Mouse (Mus musculus) stomach, embryonic 14.5 days (tissue): ENCODE results near the gene Kif14. TPM values are rescaled to one million over a fixed set of nuclear protein-coding genes. Genes with fewer than 3 reads are reported as not detected.

ENCODE experiments used
- ATAC-seq: fragments of 200-750 bp; cut with Nextera tagmentation; 2 replicates; pipeline ENCODE4 v1.8.0; 2017; ENCODE audit warnings: low read depth, moderate TSS enrichment; ENCODE audit not compliant: insufficient number of reproducible peaks, insufficient read depth, low FRiP score
- H3K27ac ChIP-seq: fragments of 300-500 bp; sonication (generic); 2 replicates; pipeline ENCODE4 v1.5.1; 2014; ENCODE audit warnings: mild to moderate bottlenecking, low read length, moderate library complexity, mixed read lengths
- H3K27me3 ChIP-seq: fragments of 300-500 bp; sonication (generic); 2 replicates; pipeline ENCODE4 v1.6.1; 2014; ENCODE audit warnings: low read length, control low read depth, mixed read lengths; ENCODE audit not compliant: control insufficient read depth, insufficient read depth
- H3K36me3 ChIP-seq: fragments of 300-500 bp; sonication (generic); 2 replicates; pipeline ENCODE4 v1.6.1; 2014; ENCODE audit warnings: mild to moderate bottlenecking, control low read depth, low read length, moderate library complexity, mixed read lengths; ENCODE audit not compliant: control insufficient read depth, insufficient read depth
- H3K4me1 ChIP-seq: fragments of 300-500 bp; sonication (generic); 2 replicates; pipeline ENCODE4 v1.6.1; 2014; ENCODE audit warnings: low read length, control low read depth, mixed read lengths; ENCODE audit not compliant: control insufficient read depth, insufficient read depth
- H3K4me2 ChIP-seq: fragments of 300-500 bp; sonication (generic); replicated peaks from 2 replicates; pipeline ENCODE4 v1.6.1; 2014; ENCODE audit warnings: low read depth, low read length, control low read depth
- H3K4me3 ChIP-seq: fragments of 300-500 bp; sonication (generic); 2 replicates; pipeline ENCODE4 v1.5.1; 2014; ENCODE audit warnings: low read depth, low read length, control low read depth
- H3K9ac ChIP-seq: fragments of 300-500 bp; sonication (generic); replicated peaks from 2 replicates; pipeline ENCODE4 v1.6.1; 2014; ENCODE audit warnings: low read depth, mild to moderate bottlenecking, control low read depth, low read length, moderate library complexity, mixed read lengths
- H3K9me3 ChIP-seq: fragments of 300-500 bp; sonication (generic); 2 replicates; pipeline ENCODE4 v1.6.1; 2016; ENCODE audit warnings: low read depth, low read length, control low read depth; ENCODE audit not compliant: control insufficient read depth
- WGBS: fragments of 180-500 bp; shearing (Covaris S2); extraction: QIAGEN DNeasy Blood & Tissue Kit; methylation state at CpG from one replicate; pipeline ENCODE4 v1.1.7; 2014; 5-methylcytosine and 5-hydroxymethylcytosine counted together
- polyA plus RNA-seq: library from polyadenylated mRNA; unstranded; fragments of >200 nt; fragmentation: Nextera tagmentation; extraction: Ambion mirVana; gene quantifications from 2 replicates; pipeline ENCODE4 v1.2.1, GENCODE M21; 2014

The Kif14 gene
- polyA plus RNA-seq, 1 experiment from 2014 or later, result 13.9 TPM

- WGBS, result 32% methylated on average over 9 of the region's 9 CpGs
- Histone ChIP-seq H3K4me2 (no peak overlapping the region), H3K9me3 (no peaks in the 10 kb centered on the region), H3K27ac (no peak overlapping the region), H3K27me3 (no peaks in the 10 kb centered on the region), H3K4me1 (no peaks in the 10 kb centered on the region), H3K9ac (no peak overlapping the region), H3K4me3 (no peak overlapping the region), H3K36me3 (no peaks in the 10 kb centered on the region)
- ATAC-seq, result no peak
Measured at GRCm38 (mm10) chr1:136458691-136459245, 7.4 kb upstream of the Kif14 start.

GRCm38 (mm10) chr1:136462443-136462842, 3.7 kb upstream of the Kif14 start:
- no peak overlapping the region for H3K4me3 ChIP-seq
- H3K27me3 ChIP-seq, result no peaks in the 10 kb centered on the region
- no peaks in the 10 kb centered on the region for H3K36me3 ChIP-seq
- H3K9me3 ChIP-seq, result no peaks in the 10 kb centered on the region
- H3K9ac ChIP-seq, result no peak overlapping the region
- H3K4me2 ChIP-seq, result no peak overlapping the region
- H3K27ac ChIP-seq, result no peak overlapping the region
- 57% methylated on average over 10 of the region's 10 CpGs for WGBS
- ATAC-seq, result no peak
- peaks cover 6% of the 10 kb centered on the region for H3K4me1 ChIP-seq

- Histone ChIP-seq H3K9ac (no peak overlapping the region), H3K27ac (no peak overlapping the region), H3K4me3 (no peak overlapping the region), H3K4me2 (no peak overlapping the region), H3K36me3 (peaks cover 10% of the 10 kb centered on the region), H3K4me1 (peaks cover 6% of the 10 kb centered on the region), H3K9me3 (no peaks in the 10 kb centered on the region), H3K27me3 (no peaks in the 10 kb centered on the region)
- ATAC-seq, result no peak
Measured at GRCm38 (mm10) chr1:136465168-136465567, 975 bp upstream of the Kif14 start.

GRCm38 (mm10) chr1:136469408-136469807, 3.3 kb downstream of the Kif14 start:
- Histone ChIP-seq H3K4me1 (peaks cover 9% of the 10 kb centered on the region), H3K27me3 (no peaks in the 10 kb centered on the region), H3K9me3 (no peaks in the 10 kb centered on the region), H3K36me3 (peaks cover 23% of the 10 kb centered on the region), H3K27ac (no peak overlapping the region), H3K4me3 (no peak overlapping the region), H3K9ac (no peak overlapping the region), H3K4me2 (no peak overlapping the region)
- 89% methylated on average over 4 of the region's 4 CpGs for WGBS
- ATAC-seq, result no peak

GRCm38 (mm10) chr1:136470471-136470870, 4.3 kb downstream of the Kif14 start:
- Histone ChIP-seq H3K27ac (no peak overlapping the region), H3K27me3 (no peaks in the 10 kb centered on the region), H3K4me3 (no peak overlapping the region), H3K36me3 (peaks cover 24% of the 10 kb centered on the region), H3K4me1 (peaks cover 9% of the 10 kb centered on the region), H3K4me2 (0 out of 2 replicates have a peak overlapping the region, but pooled peaks have one; percentile 7), H3K9ac (no peak overlapping the region), H3K9me3 (no peaks in the 10 kb centered on the region)
- ATAC-seq, result no peak
- 20% methylated on average over 6 of the region's 6 CpGs for WGBS

GRCm38 (mm10) chr1:136491681-136492080, 25.5 kb downstream of the Kif14 start:
- H3K4me1 ChIP-seq, result no peaks in the 10 kb centered on the region
- H3K36me3 ChIP-seq, result peaks cover 46% of the 10 kb centered on the region
- no peak overlapping the region for H3K9ac ChIP-seq
- 77% methylated on average over 5 of the region's 5 CpGs for WGBS
- no peaks in the 10 kb centered on the region for H3K27me3 ChIP-seq
- H3K9me3 ChIP-seq, result no peaks in the 10 kb centered on the region
- no peak for ATAC-seq
- no peak overlapping the region for H3K4me3 ChIP-seq
- H3K27ac ChIP-seq, result no peak overlapping the region
- H3K4me2 ChIP-seq, result no peak overlapping the region

GRCm38 (mm10) chr1:136492232-136492631, 26.1 kb downstream of the Kif14 start:
- no peak overlapping the region for H3K9ac ChIP-seq
- H3K4me3 ChIP-seq, result no peak overlapping the region
- no peak overlapping the region for H3K27ac ChIP-seq
- H3K27me3 ChIP-seq, result no peaks in the 10 kb centered on the region
- ATAC-seq, result no peak
- H3K9me3 ChIP-seq, result no peaks in the 10 kb centered on the region
- H3K36me3 ChIP-seq, result peaks cover 42% of the 10 kb centered on the region
- WGBS, result 74% methylated on average over 2 of the region's 2 CpGs
- no peaks in the 10 kb centered on the region for H3K4me1 ChIP-seq
- H3K4me2 ChIP-seq, result no peak overlapping the region

GRCm38 (mm10) chr1:136499317-136499716, 33.2 kb downstream of the Kif14 start:
- Histone ChIP-seq H3K4me2 (no peak overlapping the region), H3K9me3 (no peaks in the 10 kb centered on the region), H3K36me3 (peaks cover 21% of the 10 kb centered on the region), H3K4me1 (no peaks in the 10 kb centered on the region), H3K27ac (no peak overlapping the region), H3K4me3 (no peak overlapping the region), H3K9ac (no peak overlapping the region), H3K27me3 (no peaks in the 10 kb centered on the region)
- ATAC-seq, result no peak
- 90% methylated on average over 13 of the region's 13 CpGs for WGBS

GRCm38 (mm10) chr1:136502936-136503335, 36.8 kb downstream of the Kif14 start:
- 97% methylated on average over 8 of the region's 8 CpGs for WGBS
- H3K4me3 ChIP-seq, result no peak overlapping the region
- no peaks in the 10 kb centered on the region for H3K9me3 ChIP-seq
- no peak overlapping the region for H3K9ac ChIP-seq
- H3K4me1 ChIP-seq, result no peaks in the 10 kb centered on the region
- no peaks in the 10 kb centered on the region for H3K27me3 ChIP-seq
- no peak overlapping the region for H3K4me2 ChIP-seq
- no peak for ATAC-seq
- peaks cover 12% of the 10 kb centered on the region; the same call in 1 of the 2 replicates for H3K36me3 ChIP-seq
- no peak overlapping the region for H3K27ac ChIP-seq
